Mouse (Mus musculus): Measurements from ENCODE around the gene Rab44.
"Not testable (repeated sequence)": the region's sequence is repeated elsewhere in the genome, so short reads cannot be mapped to it uniquely, and the experiment has no call there.

Gene Rab44

DNA sequence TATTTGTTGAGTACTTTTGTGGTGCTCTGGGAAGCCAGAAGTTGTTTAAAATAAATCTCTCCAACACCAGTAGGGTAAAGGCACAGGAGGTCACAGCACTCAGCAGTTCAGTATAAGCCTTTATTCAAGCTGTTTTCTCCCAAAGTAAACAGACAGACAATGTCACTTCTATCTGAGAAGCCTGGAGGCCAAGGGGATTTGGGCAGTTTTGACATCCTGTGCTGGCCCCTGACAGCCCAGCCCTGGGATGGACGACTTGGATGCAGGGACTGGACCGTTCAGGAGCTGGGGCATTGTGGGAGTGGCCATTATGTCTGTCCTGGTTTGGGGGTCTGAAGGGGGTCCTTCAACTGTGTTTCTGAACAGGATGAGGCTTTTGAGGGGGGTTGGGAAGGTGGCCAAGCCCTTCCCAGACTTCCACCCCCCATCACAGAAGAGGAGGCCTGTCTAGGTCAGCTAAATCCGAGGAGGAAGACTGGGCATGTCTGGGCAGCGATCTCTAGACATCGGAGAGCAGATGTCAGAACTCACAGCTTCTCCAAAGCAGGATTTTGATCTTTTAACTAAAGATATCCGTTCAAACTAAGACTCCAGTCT is 22.5 kb upstream of the Rab44 start:
- no peak for DNase-seq

DNA sequence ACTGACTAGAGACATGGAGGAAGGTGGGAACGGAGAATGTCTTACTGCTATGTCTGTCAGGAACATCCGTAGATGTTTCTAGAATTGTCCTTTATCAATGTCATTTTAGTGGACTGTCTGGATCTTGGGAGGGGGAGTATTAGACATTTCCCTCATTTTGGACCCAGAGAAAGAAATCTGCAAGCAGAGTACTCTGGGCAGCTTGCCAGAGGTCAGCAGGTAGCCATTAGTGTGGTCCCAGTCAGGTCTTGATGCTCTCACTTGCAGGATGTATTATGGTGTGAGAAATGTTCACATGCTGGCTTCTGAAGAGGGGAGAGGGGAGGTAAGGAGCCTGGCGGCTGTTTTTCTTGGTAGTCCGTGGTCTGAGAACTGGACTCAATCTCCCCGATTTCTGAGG is 21.4 kb upstream of the Rab44 start:
- no peak for DNase-seq

DNA sequence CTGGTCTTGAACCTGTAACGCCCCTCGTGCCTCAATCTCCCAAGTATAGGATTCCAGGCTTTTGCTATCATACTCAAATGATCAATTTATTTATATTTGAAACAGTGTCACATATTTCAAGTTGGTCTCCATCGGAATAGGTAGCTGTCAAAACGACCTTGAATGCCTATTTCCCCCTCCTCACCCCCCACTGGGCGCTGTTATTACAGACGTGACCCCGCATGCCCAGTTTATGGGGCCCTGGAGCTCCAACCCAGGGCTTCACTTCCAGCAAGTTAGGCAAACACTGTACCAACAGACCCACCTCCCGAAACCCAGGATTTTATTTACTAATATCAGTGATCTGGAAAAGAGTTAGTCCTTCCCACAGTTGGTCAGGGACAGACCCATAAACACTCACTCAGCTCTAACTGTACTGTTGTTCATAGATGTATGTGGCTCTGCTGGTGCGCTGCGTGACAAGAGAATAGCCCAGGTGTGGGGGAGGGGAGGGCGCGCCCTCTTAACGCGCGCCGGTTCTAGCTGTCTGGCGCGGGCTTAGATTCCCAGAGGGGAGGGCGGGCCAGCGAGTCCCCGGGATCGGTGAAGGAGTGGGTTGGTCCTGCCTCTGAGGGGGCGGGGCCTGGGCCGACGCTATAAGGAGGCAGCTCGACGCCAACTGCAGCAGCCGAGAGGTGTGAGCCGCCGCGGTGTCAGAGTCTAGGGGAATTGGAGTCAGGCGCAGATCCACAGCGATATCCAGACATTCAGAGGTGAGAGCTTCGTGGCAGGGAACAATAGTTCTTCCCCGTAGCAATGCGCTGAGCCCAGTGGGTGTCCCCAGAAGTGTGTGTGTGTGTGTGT is 20.6 kb upstream of the Rab44 start:
- DNase-seq = peak; percentile 80

DNA sequence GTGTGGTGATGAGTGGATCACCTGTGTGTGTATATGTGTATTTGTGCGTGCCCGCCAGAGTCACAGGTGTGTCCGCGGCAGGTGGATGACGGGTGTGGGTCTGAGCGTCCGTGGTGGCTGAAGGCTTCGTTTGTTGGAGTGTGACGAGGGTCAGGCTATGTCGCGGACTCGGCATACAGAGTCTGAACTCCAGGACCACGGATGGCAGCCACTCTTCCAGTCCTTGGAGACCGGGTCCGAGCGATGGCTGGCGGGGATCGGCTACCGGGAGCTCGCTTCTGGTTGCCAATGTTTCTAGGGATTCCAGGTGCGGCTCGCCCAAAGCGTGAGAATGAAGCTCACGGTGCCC is 20.0 kb upstream of the Rab44 start:
- DNase-seq = no peak

DNA sequence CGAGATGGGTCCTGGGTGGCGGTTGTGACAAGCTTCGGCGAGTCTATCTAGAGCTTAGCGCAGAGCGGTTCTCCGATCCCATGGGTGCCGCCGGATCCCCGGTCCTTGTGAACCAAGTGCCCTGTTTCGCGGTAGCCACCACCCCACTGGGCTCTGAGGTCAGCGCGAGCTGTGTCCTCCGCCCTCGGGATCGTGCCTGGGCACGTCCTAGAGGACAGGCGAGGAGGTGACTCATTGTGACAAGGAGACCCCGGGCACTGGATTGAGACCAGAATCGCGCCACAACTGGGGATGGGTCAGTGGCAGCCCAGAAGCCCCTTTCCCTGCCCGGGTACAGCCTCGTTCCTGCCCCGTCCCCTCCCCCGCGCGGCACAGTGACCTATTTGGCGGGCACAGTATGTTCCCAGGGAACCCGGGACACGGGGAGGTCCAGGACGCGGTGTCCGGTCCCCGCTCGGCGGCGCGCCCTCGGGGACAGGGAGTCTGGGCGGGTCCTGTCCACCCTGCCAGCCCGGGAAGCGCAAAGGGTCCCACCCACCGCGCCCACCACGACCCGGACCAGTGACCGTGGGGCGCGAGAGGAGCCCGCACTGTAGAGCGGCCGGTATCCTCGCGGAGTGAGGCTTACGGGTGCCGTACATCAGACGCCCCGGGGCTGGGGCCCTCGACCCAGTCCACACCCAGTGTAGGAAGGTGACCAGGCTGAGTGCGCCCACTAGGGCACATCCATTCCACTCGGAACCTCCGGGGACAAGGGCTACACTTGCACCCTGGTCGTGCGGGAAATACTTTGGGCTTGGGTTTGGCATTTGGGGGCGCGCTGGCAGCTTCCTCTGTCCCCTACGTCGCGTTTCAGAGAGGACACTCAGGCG is 19.4 kb upstream of the Rab44 start:
- DNase-seq = peak; percentile 60 to 76

DNA sequence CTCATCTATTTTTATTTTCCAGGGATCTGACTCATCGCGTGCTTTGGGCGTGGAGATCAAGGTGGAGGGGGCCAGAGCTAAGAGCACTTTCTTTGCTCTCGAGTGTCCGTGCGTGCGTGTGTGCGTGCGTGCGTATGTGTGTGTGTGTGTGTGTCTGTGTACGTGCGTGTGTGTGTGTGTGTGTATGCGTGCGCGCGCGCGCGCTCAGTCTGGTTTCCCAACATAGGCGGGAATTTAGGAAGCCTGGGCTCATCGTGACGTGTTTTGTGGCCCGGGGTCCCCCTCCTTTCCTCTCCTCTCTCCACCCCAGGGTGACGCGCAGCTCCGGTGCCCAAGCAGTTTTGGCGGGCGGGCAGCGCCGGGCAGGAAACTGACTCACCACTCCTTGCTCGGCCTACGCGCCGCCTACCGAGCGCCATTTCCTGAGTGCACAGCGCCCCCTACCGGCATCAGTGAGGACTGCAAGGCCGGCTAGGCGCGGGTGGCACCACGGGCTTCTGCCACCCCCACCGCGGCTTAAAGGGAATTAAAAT is 18.7 kb upstream of the Rab44 start:
- peak; percentile 97 to 98 for DNase-seq

DNA sequence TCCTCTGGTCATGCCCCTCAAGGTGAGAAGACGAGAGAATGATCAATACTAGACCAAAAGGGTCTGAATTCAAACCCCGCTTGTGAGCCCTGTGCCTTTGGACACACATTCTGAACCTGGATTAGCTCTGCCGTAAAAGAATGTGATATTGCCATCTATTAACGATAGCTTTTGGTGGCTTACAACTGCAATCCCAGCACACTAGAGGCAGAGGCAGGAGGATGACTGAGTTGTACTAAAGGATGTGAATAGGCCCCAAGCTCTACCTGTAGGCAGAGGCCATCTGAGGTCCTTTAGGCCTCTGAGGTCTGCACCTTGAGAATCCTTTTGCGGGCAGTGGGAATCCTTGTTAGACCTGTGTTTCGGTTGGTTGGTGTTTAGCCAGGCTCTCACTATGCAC is 17.7 kb upstream of the Rab44 start:
- DNase-seq = no peak

DNA sequence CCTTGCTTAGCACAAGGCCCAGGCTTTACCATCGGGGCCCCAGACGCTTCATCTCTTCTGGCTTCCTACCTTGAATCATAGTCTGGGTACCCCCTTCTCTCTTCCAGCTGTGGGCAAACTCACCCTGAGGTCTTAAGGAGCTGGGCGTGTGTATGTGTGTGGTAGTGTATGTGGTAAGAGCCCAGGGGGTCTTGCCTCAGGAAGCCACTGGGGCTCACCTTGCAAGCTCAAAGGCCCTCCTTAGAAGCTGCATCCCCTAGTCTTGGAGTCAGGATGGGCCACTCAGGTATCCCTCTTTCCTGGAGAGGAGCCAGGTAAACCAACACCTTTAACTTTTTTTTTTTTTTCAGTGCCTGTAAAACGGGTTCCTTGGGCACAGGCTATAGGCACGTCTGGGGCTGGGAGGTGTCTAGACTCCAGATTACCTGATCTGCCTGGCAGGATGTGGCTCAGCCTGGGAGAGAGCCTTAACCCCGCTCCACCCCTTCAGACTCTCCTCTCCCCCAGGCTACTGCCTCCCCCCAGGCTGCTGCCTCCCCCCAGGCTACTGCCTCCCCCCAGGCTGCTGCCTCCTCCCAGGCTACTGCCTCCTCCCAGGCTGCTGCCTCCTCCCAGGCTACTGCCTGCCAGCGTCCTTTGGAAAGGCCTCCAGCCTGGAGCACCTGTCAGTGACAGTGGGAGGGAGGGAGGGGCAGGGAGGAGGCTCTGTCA is 16.9 kb upstream of the Rab44 start:
- DNase-seq = peak; percentile 34 to 36

DNA sequence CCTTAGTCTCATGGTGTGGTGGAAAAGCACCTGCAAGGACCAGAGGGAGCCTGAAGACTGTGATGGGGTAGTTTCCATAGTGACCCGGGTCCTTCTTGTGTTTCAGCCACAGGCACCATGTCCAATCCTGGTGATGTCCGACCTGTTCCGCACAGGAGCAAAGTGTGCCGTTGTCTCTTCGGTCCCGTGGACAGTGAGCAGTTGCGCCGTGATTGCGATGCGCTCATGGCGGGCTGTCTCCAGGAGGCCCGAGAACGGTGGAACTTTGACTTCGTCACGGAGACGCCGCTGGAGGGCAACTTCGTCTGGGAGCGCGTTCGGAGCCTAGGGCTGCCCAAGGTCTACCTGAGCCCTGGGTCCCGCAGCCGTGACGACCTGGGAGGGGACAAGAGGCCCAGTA is 15.7 kb upstream of the Rab44 start:
- DNase-seq = no peak

DNA sequence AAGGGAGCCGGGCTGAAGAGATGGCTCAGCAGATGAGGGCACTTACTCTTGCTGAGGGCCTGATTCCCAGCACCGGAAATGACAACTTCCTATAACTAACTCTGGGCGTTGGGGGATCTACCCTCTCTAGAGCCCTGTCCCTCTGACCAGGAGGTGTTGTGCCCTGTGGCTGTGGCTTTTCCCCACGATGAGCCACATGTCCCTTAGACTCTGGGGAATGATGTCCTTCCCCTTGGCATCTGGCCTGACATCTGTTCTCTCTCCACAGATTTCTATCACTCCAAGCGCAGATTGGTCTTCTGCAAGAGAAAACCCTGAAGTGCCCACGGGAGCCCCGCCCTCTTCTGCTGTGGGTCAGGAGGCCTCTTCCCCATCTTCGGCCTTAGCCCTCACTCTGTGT is 14.9 kb upstream of the Rab44 start:
- DNase-seq = no peak

DNA sequence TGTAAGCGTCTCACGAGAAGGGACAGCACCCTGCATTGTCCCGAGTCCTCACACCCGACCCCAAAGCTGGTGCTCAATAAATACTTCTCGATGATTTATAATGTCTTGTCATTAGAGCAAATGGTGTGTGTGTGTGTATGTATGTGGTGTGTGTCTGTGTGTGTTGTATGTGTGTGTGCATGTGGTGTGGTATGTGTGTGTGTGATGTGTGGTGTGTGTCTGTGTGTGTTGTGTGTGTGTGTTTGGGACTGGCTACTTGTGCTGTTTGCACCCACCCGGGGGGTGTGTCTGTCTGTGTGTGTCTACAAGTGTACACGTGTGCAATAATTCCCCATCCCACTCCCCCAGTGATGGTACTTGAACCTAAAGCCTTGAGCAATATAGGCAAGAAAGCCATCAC is 13.3 kb upstream of the Rab44 start:
- no peak for DNase-seq

DNA sequence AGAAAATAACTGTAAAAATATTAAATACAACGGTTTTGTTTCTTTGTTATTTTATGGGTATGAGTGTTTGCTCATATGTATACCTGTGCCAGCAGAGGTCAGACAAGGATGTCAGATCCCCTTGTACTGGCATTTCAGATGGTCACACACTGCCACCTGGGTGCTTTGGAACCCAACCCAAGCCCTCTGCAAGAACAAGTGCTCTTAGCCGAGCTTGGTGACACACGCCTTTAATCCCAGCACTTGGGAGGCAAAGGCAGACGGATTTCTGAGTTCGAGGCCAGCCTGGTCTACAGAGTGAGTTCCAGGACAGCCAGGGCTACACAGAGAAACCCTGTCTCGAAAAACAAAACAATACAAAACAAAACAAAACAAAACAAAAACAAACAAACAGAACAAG is 3.6 kb upstream of the Rab44 start:
- not testable (repeated sequence) for DNase-seq

DNA sequence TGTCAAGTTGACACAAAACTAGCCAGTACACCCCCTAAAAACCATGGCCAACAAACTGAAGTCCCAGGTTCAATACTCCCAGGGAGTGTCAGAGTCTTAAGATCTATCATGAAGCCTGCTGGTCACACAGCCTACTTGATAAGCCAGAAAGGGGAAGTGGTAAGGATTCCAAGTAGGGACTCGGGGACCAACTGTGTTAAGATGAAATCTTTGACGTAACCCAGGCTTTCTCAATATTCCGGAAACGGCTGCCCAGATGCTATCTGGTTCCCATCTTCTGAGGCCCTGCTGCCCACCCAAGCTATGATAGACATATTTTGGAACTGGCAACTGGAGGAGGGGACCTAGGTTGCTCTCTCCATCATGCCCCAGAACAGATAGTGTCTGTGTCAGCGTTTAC is 2.6 kb upstream of the Rab44 start:
- no peak for DNase-seq

DNA sequence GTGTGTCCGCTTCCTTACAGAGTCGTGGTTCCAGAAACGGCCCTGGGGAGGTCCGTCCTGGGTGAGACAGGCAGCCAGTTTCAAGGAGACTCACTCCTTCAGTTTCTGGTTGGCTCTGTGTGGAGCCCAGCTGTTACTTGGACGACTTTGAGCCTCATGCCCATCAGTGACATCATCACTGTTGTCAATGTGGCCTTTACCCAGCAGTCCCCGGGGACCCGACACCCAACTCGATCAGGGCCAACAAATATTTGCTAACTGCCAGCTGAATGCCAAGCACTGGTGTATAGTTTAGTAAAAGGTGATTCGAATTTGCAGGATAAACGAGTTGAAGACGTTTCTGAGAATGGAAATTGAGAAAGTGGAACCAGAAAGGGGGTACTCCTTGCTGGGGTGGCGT is 2.1 kb downstream of the Rab44 start:
- DNase-seq = no peak

DNA sequence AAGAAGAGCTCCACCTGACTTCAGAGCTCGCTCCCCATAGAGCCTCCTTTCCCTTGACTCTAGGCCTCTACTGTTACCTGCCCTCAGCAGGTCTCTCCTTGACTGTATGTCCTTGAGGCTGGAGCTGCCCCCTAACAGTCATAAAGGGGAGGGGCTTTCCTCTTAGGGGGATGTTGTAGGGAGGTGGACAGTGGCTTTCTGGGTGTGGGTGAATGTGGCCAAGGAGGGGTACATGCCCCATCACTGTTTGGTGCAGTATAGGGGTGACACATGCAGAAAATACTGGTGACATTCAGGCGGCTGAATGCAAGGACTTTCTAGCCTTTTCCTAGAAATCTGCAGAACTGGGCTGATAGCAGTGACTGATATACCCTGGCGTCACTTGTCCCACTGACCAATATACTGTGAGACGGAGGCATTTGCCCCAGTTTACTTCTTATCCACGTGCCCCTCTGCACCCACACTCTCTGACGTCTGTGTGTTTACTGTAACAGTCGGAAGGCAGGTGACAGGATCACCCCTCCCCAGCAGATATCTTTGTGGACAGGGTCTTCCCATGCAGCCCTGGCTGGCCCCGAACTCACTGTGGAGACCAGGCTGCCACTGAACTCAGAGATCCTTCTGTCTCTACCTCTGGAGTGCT is 3.2 kb downstream of the Rab44 start:
- no peak for DNase-seq

DNA sequence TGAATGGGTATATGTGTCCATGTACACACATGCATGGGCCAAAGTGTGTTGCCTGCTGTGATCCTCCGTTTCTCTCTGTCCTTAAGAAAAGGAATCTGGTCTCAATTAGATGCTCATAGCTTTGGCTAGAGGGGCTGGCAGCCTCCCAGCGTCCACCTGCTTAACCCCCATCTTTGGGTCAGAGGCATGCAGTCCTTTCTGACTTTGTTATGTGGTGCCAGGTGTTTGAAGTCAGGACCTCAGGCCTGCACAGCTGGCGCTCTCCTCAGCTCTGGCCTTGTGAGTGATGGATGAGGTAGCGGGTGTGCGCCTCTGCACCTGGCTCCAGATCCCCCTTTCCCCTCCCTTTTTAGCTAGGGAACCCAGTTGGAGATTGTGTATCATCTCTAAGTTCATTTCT is 4.1 kb downstream of the Rab44 start:
- DNase-seq = no peak

DNA sequence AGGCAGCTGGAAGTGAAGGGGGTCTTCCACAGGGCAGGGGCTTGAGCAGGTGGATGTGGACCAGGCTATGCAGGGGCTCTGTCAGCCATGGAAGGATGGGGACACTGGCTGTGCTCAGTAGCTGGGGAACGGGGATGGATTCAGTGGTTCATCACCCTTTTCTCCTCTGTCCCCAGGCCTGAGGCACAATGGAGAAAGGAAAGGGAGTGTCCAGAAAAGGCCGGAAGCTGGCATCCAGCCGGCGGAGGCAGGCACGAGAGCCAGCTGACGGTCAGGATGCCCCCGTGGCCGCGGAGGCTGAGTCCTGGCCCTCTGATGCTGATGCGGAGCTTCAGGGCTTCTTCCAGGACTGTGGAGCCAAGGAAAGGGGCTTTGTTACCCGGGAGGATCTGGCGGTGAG is 6.7 kb downstream of the Rab44 start:
- DNase-seq = no peak

DNA sequence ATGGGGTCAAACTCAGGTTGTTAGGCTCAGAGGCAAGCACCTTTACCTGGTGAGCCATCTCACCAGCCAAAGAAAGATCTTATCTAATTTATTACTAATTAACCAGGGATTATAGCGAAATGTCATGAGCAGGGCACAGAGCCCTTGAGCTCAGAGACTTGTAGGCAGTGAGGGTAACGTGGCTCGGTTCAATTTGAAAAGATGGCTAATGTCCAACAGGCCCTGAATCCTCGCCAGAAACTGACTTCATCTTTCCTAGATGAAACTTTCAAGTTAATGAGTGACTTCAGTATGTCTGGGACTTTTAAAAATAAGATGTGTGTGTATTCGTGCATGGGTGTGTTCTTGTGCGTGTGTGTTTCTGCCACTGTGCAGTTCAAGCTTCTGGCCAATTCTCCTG is 8.9 kb downstream of the Rab44 start:
- DNase-seq = no peak

DNA sequence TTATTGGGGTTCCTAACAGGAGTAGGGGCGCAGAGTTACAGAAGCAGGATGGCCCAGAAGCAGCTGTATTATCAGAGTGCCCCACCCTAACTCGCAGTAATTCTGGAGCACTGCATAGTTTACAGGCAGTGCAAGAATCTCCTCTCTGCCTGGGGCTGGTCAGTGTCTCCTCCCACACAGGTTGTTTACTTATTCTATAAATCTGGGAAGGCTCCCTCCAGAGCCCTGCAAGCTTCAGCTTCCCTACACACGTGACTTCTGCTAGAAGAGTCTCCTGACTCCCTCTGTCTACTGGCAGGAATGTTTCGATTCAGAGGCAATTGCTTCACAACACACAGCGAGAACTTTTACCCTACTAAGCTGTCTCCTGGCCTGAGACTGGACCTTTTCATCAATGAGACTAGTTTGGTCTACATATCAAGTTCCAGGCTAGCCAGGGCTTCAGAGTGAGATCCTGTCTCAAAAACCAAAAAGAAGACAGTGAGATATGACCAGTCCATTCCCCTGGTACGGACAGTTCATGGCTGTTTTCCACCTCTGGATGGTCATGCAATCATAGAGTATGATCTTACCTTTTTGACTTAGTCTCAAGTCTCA is 9.7 kb downstream of the Rab44 start:
- no peak for DNase-seq

DNA sequence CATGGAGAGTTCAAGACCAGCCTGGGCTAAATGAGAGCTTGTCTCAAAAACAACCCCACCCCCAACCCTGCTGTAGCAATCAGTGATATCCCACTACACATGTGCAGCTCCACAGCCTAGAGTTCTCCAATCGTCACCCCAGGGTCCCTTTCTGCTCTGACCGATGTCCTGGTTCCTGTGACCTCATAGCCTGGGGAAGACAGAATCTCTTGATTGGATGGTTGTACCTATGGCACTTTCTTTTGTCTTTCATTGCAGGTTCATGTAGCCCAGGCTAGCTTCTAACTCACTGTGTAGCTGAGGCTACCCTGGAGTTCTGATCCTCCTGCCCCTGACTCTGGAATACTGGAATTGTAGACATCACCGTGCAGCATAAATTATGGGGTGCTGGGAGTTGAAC is 12.6 kb downstream of the Rab44 start:
- DNase-seq = no peak

DNA sequence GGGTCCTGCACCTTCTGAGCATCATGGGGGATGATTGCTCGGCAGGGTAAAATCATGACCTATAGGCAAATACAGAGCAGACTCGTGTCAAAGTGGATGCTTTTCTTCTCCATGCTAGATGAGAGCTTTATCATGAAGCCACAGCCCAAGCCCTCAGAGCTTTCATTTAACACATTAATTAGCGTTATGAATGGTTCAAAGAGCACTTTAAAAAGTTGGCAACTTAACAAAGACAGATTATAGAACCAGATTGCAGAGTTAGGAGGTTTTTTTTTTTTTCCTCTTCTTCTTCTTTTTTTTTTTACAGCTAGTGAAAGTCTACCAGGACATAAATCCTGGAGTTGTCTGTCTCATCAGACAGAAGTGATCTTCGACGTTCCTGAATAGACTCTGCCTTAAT is 15.4 kb downstream of the Rab44 start:
- DNase-seq = no peak

DNA sequence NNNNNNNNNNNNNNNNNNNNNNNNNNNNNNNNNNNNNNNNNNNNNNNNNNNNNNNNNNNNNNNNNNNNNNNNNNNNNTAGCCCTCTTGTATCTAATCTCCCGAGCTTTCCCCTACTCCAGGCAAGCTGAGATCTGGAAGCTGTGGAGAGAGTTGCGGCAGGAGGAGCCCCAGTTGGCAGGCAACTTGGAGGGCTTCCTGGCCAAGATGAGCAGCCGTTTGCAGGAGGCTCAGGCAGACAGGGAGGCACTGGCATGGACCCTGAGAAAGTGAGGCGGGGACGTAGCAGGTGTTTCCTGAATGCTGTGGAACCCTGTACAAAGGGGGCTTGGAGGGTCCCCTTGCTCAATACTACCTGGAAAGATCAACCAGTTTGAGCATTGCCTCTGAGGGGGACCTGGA is 21.1 kb downstream of the Rab44 start:
- DNase-seq = no peak
